Mouse (Mus musculus) c-Kit-positive CD71-positive TER-119-negative erythroid progenitor cells, embryonic 14.5 days (primary cell): ENCODE data around the gene Hist3h2a.

ENCODE experiments used
- DNase-seq: peaks from one replicate; pipeline ENCODE4 v3.0.0-alpha.2; 2013; ENCODE audit warnings: low read depth

Hist3h2a gene

GRCm38 (mm10) chr11:58954420-58955142 lies at the start of gene Hist3h2a, which contains the start of gene Trim17:
Gene Hist3h2a, plus strand, starts transcription at chr11:58954685.
Gene Trim17, plus strand, starts transcription at chr11:58954685.
- DNase-seq, result peak; percentile 97

GRCm38 (mm10) chr11:58904838-58905237 lies 49.6 kb upstream of the Hist3h2a start:
- peak; percentile 53 for DNase-seq

DNA sequence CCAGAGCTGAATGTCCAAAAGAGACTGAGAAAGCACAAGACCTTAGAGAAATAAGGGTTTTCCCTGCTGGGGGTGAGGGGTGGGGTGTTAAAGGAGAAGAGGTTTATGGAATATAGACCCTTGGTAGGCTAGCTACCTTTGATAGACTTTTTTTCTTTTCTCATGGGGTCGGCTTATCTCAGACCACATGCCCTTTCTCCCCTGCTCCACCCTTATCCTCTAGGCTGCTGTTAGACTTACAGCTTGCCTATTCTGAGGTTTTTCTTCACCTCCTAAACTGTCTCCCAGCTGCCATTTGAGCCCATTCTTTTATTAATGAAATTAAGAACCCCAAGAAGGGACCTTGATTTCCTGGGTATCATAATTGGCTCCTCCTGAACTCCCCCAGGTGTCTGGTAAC lies 40.7 kb upstream of the Hist3h2a start:
- DNase-seq, result no peak

DNA sequence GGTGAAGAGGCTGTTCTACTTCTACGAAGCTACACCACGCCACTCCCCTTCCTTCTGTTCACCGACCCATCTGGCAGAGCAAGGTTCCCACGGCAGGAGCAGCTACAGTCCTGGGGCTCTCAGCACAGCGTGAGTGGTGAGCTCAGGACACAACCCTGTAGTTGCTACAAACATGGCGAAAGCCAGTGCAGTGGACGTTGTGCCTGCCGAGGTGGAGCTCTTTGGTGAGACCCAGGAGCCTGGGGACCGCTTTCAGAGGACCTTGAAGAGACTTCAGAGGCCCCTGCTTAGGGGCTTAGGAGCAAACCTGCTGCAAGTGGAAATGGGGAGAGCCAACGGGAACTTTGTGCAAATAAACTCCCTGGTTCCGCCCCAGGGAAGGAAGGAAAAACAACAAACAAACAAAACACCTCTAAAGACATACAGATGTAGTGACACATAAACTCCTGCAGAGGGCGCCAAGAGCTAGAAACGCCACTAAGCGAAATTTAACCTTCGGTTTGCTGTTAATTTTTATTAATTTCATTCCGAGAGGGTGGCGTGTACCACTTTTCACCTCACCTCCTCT lies 39.9 kb upstream of the Hist3h2a start:
- no peak for DNase-seq

DNA sequence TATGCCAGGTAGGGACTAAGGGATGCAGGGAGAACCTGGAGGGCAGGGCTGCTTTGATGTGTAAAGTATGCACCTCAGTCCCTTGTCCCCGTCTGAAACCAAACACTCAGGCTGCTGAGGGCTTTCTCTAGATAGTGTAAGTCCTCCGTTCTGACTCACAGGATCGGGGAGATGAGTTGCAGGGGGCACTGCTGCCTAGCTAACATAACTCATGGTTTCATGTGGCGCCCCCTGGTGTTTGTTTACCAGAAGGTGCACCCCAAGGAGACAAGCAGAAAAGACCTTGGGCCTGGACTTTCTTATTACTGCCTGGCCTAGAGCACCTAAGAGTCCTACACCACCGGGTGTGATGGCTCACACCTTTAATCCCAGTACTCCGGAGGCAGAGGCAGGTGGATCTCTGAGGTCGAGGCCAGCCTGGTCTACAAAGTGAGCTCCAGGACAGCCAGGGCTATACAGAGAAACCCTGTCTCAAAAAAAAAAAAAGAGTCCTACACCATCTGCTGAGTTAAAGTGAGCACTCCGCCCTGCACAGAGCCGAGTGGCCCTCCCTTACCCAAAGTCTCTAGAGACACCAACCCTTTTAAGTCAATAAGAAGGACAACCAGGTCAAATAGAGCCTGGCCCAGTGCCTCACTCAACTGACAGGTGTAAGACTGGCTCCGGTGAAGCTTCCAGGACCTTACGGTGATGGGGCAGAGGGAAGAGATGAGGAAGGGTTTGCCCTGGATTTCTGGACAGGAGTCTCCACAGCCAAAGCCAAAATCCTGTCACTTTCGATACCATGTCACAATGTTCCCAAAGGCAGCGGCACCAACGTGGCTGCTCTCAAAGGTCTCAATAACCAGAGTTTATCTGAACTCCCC lies 37.4 kb upstream of the Hist3h2a start:
- DNase-seq, result peak; percentile 84

- DNase-seq, result no peak
Observed at GRCm38 (mm10) chr11:58917745-58918366, 36.6 kb upstream of the Hist3h2a start, which contains the start of gene Btnl10. Gene Btnl10, plus strand, starts transcription at chr11:58917908.

GRCm38 (mm10) chr11:58918759-58919158 lies 35.7 kb upstream of the Hist3h2a start:
- DNase-seq, result no peak

DNA sequence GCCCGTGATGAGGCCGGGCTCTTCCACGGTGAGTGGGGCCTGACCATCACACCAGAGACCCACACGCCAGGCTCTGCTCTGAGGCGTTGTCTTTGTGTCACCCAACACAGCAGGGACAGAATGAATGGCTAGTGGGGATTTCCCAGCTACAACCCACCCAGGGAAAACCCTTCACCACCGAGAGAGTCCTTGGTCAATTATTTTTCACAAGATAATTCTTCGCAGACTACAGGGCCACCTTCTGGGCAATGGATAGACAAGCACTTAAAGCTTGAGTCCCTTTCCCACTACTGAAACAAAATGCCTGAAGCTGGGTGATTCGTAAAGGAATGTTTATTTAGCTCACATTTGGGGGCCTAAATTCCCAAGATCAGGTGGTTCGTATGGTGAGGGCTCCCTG lies 32.1 kb upstream of the Hist3h2a start:
- no peak for DNase-seq

DNA sequence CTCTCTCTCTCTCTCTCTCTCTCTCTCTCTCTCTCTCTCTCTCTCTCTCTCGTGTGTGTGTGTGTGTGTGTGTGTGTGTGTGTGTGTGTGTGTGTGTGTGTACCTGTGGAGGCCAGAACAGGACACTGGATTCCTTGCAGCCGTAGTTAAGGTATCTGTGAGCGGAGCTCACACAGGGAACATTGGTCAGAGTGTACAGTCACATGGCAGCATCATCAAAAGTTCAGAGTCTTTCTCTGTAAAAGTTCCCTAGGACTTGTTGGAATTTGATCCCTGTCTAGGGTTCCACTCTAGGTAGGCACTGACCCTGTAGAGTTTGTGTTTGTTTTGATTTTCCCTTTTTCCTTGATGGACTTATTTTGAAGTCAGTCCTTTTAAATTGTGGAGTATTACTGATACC lies 27.8 kb upstream of the Hist3h2a start:
- no peak for DNase-seq

DNA sequence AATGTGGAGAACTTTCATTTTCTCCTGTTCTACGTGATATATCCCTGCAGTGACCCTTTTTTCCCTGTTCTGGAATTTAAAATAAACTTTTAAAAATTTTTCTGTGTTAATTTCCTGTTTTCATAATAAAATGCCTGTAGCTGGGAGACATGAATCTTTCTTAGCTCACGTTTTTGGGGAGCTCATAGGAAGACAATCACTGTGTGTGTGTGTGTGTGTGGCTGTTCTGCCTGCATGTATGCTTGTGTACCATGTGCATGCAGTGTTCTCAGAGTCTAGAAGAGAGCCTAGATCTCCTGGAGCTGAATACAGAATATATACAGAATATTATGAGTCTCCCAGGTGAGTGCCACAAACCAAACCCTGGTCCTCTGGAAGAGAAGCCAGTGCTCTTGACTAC lies 27.4 kb upstream of the Hist3h2a start:
- DNase-seq, result no peak

DNA sequence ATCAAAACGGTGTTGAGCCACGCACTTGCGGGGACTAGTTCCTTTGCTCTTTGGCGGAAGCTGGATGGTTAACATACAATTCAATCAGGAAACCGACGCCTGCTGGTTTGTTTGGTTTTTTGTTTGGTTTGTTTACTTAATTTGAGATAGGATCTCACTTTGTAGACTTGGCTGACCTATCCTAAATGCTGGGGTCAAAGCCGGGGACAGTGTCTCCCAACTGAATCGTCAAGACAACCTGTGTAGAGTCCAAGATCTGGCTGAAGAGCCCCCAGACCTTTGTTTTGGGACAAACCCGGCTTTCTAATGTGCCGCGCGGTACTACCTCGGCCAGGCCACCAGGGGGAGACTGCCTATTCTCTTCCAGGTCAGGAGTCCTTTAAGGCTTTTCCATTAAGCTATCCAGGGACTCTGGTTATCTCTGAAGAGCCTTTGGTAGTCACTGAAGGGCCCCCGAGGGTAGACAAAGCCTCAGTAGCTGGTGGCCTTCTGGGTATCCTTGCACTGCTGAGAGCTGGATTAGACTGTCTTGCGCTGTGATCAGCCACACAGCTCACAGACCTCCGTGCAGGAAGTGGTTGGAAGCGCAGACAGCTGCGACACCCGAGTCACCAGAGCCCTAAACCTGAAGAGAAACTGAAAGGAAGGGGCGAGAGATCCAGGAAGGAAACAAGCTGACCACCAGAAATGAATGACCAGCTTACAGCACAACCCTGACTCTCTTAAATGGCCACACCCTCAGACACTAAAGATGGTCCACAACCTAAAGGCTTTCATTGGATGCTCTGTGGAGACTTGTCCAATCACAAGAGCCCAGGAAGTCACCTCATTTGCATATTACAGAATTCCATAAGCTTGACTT lies 26.5 kb upstream of the Hist3h2a start:
- DNase-seq, result no peak

DNA sequence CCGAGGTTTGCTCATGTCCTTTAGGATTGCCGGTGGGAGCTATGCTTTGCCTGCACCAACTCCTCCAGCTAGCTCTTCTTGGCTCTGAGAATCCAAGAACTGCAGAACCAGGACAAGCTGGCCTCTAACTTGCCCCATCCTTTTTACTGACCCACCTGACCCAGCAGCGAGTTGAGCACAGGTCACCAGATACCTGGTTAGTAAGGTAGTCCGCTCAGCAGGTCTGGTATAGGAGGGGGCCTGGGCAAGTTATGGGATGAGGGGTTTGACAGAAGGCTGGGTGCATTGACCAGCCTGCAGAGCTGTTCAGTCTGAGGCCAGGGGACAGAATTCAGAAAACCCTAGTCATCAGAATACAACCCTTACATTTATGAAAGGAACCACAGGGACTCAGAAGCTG lies 25.4 kb upstream of the Hist3h2a start:
- DNase-seq, result no peak

DNA sequence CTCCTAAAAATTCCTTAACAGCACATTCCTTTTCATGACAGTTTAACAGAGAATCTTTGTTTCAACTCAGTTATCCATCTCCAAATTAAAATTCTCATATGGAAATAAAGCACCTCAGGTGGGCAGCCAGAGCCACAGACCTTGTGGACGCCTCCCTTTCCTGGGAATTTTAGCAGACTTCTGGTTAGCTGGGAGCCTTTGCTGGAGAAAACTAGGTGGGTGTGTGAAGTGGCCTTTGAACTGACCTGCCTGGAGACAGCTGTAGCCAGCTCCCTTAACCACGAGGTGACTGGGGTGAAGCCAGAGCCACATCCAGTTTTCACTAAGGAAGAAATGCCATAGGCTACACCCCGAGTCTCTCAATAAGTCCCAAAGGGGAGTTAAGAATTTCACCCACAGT lies 24.8 kb upstream of the Hist3h2a start:
- no peak for DNase-seq

GRCm38 (mm10) chr11:58930254-58930653 lies 24.2 kb upstream of the Hist3h2a start:
- DNase-seq, result peak; percentile 40

DNA sequence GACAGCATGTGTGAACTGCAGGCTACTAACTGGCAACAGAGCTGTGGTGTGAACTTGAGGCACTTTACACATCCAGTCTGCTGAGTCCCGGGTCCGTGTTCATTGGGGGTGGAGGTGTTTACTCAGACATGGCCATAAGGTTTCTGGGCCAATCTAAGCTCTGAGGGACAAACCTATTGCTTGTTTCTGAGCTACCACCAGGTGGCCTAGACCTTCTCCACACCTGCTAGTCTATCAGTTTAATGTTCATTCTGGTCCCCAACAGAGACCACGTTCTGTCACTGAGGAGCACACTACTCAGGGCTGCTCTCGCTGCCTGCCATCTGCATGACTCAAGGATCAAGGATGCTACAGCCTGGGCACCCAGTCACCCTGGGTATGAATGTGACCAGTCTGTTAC lies 22.9 kb upstream of the Hist3h2a start:
- DNase-seq, result no peak

DNA sequence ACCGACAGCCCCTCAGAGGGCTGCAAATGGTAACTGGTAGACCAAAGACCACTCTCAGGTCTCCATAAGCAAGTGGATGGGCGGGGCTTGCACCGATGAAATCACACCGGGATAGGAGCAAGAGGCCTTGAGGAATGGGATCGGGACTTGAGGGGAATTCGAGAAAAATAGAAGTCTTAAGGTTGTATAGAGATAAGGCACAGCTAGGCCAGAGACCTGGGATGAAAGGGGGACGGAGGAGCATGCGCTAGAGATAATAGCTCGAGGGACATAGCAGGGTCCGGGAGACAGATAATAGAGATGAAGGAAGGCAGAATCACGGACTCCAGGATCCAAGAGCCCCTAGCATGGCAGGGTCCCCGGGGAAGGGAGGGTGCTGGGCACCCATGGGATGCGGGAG lies 16.6 kb upstream of the Hist3h2a start:
- DNase-seq, result no peak

GRCm38 (mm10) chr11:58938322-58939087 lies 16.0 kb upstream of the Hist3h2a start, which contains the start of gene Rnf187:
Gene Rnf187, minus strand, starts transcription at chr11:58938916.
- peak; percentile 80 for DNase-seq

DNA sequence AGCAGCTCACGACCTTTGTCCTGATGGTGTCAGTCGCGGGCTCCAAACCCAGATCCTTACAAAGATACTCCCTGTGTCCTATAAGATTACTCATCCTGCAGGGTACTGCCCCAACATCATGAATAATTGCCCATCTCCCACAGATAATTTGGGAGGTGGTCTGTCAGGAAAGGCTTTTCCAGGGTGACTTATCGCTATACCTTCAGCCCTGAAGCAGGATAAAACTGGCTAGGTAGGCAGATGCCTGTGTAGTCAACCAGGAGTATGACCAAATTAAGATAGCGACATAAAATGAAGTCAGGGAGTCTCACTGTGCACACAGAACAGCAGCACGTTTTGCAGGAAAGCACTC lies 15.4 kb upstream of the Hist3h2a start:
- no peak for DNase-seq

DNA sequence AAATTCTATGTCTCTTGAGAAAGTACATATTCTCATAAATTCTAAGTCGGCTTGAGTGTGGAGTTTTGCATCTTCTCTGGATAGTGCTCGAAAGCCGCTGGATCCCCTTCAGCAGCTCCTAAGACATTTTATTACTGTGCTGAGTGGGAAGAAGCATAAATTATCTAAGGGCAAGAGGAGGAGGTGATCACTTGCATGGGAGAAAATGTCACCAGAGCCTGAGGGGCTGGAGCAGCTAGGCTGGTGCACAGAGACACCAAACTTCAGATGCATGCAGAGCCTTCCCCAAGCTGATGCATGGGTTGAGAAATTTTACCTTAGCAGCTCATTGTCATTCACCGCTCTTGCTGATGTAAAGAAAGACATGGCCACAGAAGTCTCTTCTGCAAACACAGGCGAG lies 10.3 kb upstream of the Hist3h2a start:
- no peak for DNase-seq

GRCm38 (mm10) chr11:58947306-58947705 lies 7.2 kb upstream of the Hist3h2a start:
- DNase-seq, result no peak
